Mouse (Mus musculus): ENCODE results near the gene Pbx2. TPM values are rescaled to one million over a fixed set of nuclear protein-coding genes. Genes with fewer than 3 reads are reported as not detected.
A peak's percentile ranks its signal among the peaks of the same experiment; 100 is the strongest.

Pbx2 gene
- polyA plus RNA-seq, 1 experiment = 18.1 TPM

DNA sequence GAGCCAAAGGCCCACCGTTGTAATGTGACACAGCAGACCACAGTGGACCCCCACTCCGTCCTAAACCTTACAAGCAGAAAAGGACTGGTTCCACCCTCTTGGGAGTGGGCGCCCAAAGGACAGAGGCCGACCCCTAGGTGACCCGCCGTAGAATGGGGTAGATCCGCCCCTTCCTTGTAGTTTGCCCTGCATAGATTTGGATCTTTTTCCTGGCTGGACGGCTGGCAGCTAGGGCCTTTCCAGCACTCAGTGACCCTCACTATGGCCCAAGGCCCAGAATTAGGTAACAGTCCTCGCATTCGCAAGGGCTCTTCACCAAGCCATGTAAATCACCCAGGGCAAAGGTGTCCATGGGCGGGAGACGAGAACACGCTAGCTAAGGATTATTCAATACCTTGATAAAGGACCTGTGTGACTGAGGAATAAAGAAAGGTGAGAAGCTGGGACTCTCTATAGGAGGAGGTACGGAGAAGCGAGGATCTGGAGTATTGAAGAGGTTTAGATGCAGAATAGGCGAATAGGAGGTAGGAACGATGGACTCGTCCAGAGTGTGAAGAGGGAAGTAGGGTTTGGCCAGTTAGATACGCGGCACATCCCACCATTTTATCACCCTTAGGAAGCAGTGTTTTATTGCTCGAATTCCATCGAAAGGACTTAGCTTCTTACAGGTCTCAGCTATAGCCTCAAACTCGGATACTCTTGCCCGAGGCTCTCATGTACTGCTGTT, 13.6 kb downstream of the Pbx2 start:
- Histone ChIP-seq H3ac (ENCODE audit: control insufficient read depth, insufficient read length, low read depth) (peak overlapping the region; percentile 85), H3K4me3 (ENCODE audit: insufficient read depth, poor library complexity, severe bottlenecking) (peak overlapping the region; percentile 25), H3K79me2 (ENCODE audit: control insufficient read depth, insufficient read depth) (peaks cover 51% of the 10 kb centered on the region), H3K36me3 (ENCODE audit: control insufficient read depth, insufficient read depth) (peaks cover 4% of the 10 kb centered on the region), H3K79me3 (ENCODE audit: low read depth) (peaks cover 24% of the 10 kb centered on the region), H3K27me3 (ENCODE audit: control insufficient read depth, insufficient read depth, insufficient read length) (no peaks in the 10 kb centered on the region)
- TF ChIP-seq MYOD1 (IDR thresholded peaks at IDR 0.05; ENCODE audit: control insufficient read depth, insufficient read length, low read depth) = no peak
- no peak for TF ChIP-seq FOSL1 (IDR thresholded peaks at IDR 0.05; ENCODE audit: insufficient read depth, low read length, poor library complexity, severe bottlenecking)
- TF ChIP-seq USF1 (IDR thresholded peaks at IDR 0.05; ENCODE audit: low read depth) = no peak
- no peak for TF ChIP-seq MAX (IDR thresholded peaks at IDR 0.05)
- TF ChIP-seq MYOG (IDR thresholded peaks at IDR 0.05; ENCODE audit: control insufficient read depth, extremely low read depth, insufficient read length) = no peak
- no peak for TF ChIP-seq CTCF (IDR thresholded peaks at IDR 0.05; ENCODE audit: control insufficient read depth, insufficient read depth, insufficient read length)
- TF ChIP-seq CEBPB (IDR thresholded peaks at IDR 0.05; ENCODE audit: low read depth) = no peak

DNA sequence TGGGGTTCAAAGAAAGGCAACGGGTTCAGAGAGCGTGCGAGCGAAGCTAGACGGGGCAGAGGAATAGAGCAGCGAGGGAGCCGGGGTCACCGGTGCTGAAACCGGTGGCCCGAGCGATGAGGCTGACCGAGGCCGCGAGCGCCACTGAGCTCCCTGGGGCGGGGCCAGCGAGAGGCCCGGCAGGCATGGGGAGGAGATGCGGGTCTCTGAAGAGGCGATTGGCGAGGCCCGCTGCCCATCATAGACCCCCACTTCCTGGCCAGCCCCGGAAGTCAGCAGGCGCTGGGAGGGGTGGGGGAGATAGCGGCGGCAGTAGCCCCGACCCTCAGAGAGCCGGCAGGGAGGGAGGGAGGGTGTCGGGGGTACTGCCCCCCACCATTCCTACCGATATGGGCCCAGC, 14.5 kb downstream of the Pbx2 start:
- H3K27me3 ChIP-seq (ENCODE audit: control insufficient read depth, insufficient read depth, insufficient read length) = no peaks in the 10 kb centered on the region
- peaks cover 24% of the 10 kb centered on the region for H3K79me3 ChIP-seq (ENCODE audit: low read depth)
- H3K36me3 ChIP-seq (ENCODE audit: control insufficient read depth, insufficient read depth) = peaks cover 4% of the 10 kb centered on the region
- peak overlapping the region; percentile 84 for H3K4me3 ChIP-seq (ENCODE audit: insufficient read depth, poor library complexity, severe bottlenecking)
- H3ac ChIP-seq (ENCODE audit: control insufficient read depth, insufficient read length, low read depth) = peak overlapping the region; percentile 87
- TF ChIP-seq CTCF (IDR thresholded peaks at IDR 0.05; ENCODE audit: control insufficient read depth, insufficient read depth, insufficient read length) = no peak
- peaks cover 54% of the 10 kb centered on the region for H3K79me2 ChIP-seq (ENCODE audit: control insufficient read depth, insufficient read depth)

DNA sequence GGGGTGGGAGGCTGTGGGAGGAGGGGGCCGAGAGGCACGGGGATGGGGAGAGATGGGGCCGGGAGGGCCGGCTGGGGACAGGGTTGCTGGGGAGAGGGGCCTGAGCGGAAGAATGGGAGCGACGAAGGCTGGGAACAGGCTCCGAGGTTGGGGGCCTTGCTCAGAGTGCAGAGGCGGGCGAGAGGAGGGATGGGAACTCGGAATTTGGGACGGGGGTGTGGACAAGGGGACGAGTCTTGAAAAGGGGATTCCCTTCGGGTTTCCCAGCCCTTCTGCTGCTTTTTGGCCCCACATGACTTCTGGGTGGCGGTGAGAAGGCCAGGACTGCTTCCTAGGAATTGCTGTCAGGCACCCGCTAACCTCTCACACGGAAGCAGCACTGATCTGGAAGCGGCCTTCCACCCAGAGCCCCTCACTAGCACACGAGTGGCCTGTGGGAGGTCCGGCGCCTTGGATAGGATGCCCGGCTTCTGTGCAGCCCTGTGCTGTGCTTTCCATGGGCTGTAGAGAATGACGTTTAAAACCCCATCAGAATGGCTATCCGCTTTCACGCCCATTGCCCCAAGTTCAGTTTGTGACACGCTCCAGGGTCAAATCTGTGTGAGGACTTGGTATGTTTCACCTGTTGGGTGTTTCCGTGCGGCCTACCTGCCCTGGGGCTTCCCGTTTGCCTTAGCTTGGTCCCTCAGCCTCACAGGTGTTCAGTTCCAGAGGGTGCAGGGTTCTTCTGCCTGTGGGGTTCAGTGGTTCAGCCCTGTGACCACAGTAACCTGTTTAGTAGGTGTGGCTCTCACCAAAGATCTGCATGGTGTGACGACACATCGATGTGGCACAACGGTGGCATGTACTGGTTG, 15.3 kb downstream of the Pbx2 start:
- TF ChIP-seq CTCF (IDR thresholded peaks at IDR 0.05; ENCODE audit: control insufficient read depth, insufficient read depth, insufficient read length) = no peak
- no peak for TF ChIP-seq CEBPB (IDR thresholded peaks at IDR 0.05; ENCODE audit: low read depth)
- no peak for TF ChIP-seq MYOG (IDR thresholded peaks at IDR 0.05; ENCODE audit: control insufficient read depth, extremely low read depth, insufficient read length)
- no peak for TF ChIP-seq FOSL1 (IDR thresholded peaks at IDR 0.05; ENCODE audit: insufficient read depth, low read length, poor library complexity, severe bottlenecking)
- no peak for TF ChIP-seq USF1 (IDR thresholded peaks at IDR 0.05; ENCODE audit: low read depth)
- TF ChIP-seq MYOD1 (IDR thresholded peaks at IDR 0.05; ENCODE audit: control insufficient read depth, insufficient read length, low read depth) = no peak
- no peak for TF ChIP-seq MAX (IDR thresholded peaks at IDR 0.05)
- H3K4me3 ChIP-seq (ENCODE audit: insufficient read depth, poor library complexity, severe bottlenecking) = peak overlapping the region; percentile 84
- H3K36me3 ChIP-seq (ENCODE audit: control insufficient read depth, insufficient read depth) = peaks cover 6% of the 10 kb centered on the region
- peaks cover 24% of the 10 kb centered on the region for H3K79me3 ChIP-seq (ENCODE audit: low read depth)
- peaks cover 54% of the 10 kb centered on the region for H3K79me2 ChIP-seq (ENCODE audit: control insufficient read depth, insufficient read depth)
- peak overlapping the region; percentile 77 for H3ac ChIP-seq (ENCODE audit: control insufficient read depth, insufficient read length, low read depth)
- no peaks in the 10 kb centered on the region for H3K27me3 ChIP-seq (ENCODE audit: control insufficient read depth, insufficient read depth, insufficient read length)

DNA sequence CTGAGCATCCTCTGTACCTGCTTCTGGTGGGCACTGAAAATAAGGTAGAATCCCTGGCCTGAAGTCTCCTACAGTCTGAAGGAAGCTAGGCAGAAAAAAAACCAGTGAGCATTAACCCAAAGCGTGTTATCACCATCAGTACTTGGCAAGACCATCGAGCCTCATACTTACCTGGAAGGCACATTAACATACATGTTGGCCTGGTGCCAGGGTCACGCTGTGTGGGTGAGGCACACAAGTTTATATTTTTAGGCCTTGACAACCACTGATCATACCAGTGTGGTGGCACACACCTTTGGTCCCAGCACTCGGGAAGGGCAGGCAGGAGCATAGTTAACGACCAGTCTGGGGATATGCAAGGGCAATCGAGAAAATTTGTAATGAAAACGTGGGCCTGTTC, 16.9 kb downstream of the Pbx2 start:
- TF ChIP-seq CEBPB (IDR thresholded peaks at IDR 0.05; ENCODE audit: low read depth) (no peak), USF1 (IDR thresholded peaks at IDR 0.05; ENCODE audit: low read depth) (no peak), CTCF (IDR thresholded peaks at IDR 0.05; ENCODE audit: control insufficient read depth, insufficient read depth, insufficient read length) (no peak), FOSL1 (IDR thresholded peaks at IDR 0.05; ENCODE audit: insufficient read depth, low read length, poor library complexity, severe bottlenecking) (no peak), MYOG (IDR thresholded peaks at IDR 0.05; ENCODE audit: control insufficient read depth, extremely low read depth, insufficient read length) (no peak), MAX (IDR thresholded peaks at IDR 0.05) (no peak), MYOD1 (IDR thresholded peaks at IDR 0.05; ENCODE audit: control insufficient read depth, insufficient read length, low read depth) (no peak)
- peaks cover 12% of the 10 kb centered on the region for H3K36me3 ChIP-seq (ENCODE audit: control insufficient read depth, insufficient read depth)
- peaks cover 44% of the 10 kb centered on the region for H3K79me2 ChIP-seq (ENCODE audit: control insufficient read depth, insufficient read depth)
- H3K27me3 ChIP-seq (ENCODE audit: control insufficient read depth, insufficient read depth, insufficient read length) = no peaks in the 10 kb centered on the region
- H3K79me3 ChIP-seq (ENCODE audit: low read depth) = peaks cover 23% of the 10 kb centered on the region
- H3K4me3 ChIP-seq (ENCODE audit: insufficient read depth, poor library complexity, severe bottlenecking) = no peak overlapping the region
- H3ac ChIP-seq (ENCODE audit: control insufficient read depth, insufficient read length, low read depth) = no peak overlapping the region

DNA sequence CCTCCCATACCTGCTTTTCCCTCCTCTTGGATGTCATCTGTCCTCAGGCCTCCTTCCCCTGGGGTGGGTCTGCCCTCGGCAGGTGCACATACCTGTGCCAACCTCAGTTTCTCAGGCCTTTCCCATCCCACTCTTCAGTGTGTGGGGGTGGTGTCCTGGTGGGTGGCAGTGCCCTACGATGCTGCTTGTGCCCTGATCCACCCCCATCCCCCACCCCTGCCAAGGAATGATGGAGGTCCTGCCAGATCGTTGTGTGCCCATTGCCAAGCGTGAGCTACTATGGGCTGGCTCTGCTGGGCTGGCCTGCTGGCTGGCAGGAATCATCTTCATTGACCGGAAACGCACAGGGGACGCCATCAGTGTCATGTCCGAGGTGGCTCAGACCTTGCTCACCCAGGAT, 20.0 kb downstream of the Pbx2 start:
- Histone ChIP-seq H3K36me3 (ENCODE audit: control insufficient read depth, insufficient read depth) (peaks cover 12% of the 10 kb centered on the region), H3ac (ENCODE audit: control insufficient read depth, insufficient read length, low read depth) (no peak overlapping the region), H3K4me3 (ENCODE audit: insufficient read depth, poor library complexity, severe bottlenecking) (no peak overlapping the region), H3K79me2 (ENCODE audit: control insufficient read depth, insufficient read depth) (peaks cover 39% of the 10 kb centered on the region), H3K79me3 (ENCODE audit: low read depth) (peaks cover 23% of the 10 kb centered on the region), H3K27me3 (ENCODE audit: control insufficient read depth, insufficient read depth, insufficient read length) (no peaks in the 10 kb centered on the region)
- no peak for TF ChIP-seq MAX (IDR thresholded peaks at IDR 0.05)
- no peak for TF ChIP-seq CEBPB (IDR thresholded peaks at IDR 0.05; ENCODE audit: low read depth)
- no peak for TF ChIP-seq USF1 (IDR thresholded peaks at IDR 0.05; ENCODE audit: low read depth)
- TF ChIP-seq CTCF (IDR thresholded peaks at IDR 0.05; ENCODE audit: control insufficient read depth, insufficient read depth, insufficient read length) = no peak
- TF ChIP-seq MYOD1 (IDR thresholded peaks at IDR 0.05; ENCODE audit: control insufficient read depth, insufficient read length, low read depth) = no peak
- no peak for TF ChIP-seq FOSL1 (IDR thresholded peaks at IDR 0.05; ENCODE audit: insufficient read depth, low read length, poor library complexity, severe bottlenecking)
- TF ChIP-seq MYOG (IDR thresholded peaks at IDR 0.05; ENCODE audit: control insufficient read depth, extremely low read depth, insufficient read length) = no peak
